Mouse (Mus musculus) left cerebral cortex, adult 9 months (tissue): ENCODE data around the gene Bicdl1.
"Not testable (repeated sequence)": the region's sequence is repeated elsewhere in the genome, so short reads cannot be mapped to it uniquely, and the experiment has no call there.

Experiments used
- DNase-seq, 2 experiments: peaks; one replicate each; pipeline ENCODE4 v3.0.0; 2022; ENCODE audit warnings: low spot score in 2 of 2

Gene Bicdl1

GRCm38 (mm10) chr5:115731001-115731731, at the start of gene Bicdl1:
Bicdl1 (minus strand) TSS chr5:115731621.
- peak in 1 of 2 experiments; percentile 36 for DNase-seq

GRCm38 (mm10) chr5:115776911-115777310, 45.5 kb upstream of the Bicdl1 start:
- DNase-seq = no peak

GRCm38 (mm10) chr5:115775350-115775749, 43.9 kb upstream of the Bicdl1 start:
- no peak for DNase-seq

- no peak for DNase-seq
Observed at GRCm38 (mm10) chr5:115770048-115770447, 38.6 kb upstream of the Bicdl1 start.

GRCm38 (mm10) chr5:115769116-115769515, 37.7 kb upstream of the Bicdl1 start:
- no peak for DNase-seq

GRCm38 (mm10) chr5:115766821-115767220, 35.4 kb upstream of the Bicdl1 start:
- DNase-seq = no peak

- no peak for DNase-seq
Observed at GRCm38 (mm10) chr5:115763981-115764380, 32.6 kb upstream of the Bicdl1 start.

GRCm38 (mm10) chr5:115760903-115761302, 29.5 kb upstream of the Bicdl1 start:
- no peak for DNase-seq

GRCm38 (mm10) chr5:115758431-115759180, 27.2 kb upstream of the Bicdl1 start:
- no peak for DNase-seq

GRCm38 (mm10) chr5:115757516-115757915, 26.1 kb upstream of the Bicdl1 start:
- DNase-seq = no peak

GRCm38 (mm10) chr5:115755501-115755900, 24.1 kb upstream of the Bicdl1 start:
- no peak for DNase-seq

- DNase-seq = no peak
Observed at GRCm38 (mm10) chr5:115754831-115755230, 23.4 kb upstream of the Bicdl1 start.

GRCm38 (mm10) chr5:115752883-115753282, 21.5 kb upstream of the Bicdl1 start:
- DNase-seq = no peak

- DNase-seq = not testable (repeated sequence)
Observed at GRCm38 (mm10) chr5:115751916-115752315, 20.5 kb upstream of the Bicdl1 start.

- DNase-seq = no peak
Observed at GRCm38 (mm10) chr5:115748316-115748715, 16.9 kb upstream of the Bicdl1 start.

- no peak for DNase-seq
Observed at GRCm38 (mm10) chr5:115745319-115745718, 13.9 kb upstream of the Bicdl1 start.

GRCm38 (mm10) chr5:115738032-115738431, 6.6 kb upstream of the Bicdl1 start:
- DNase-seq = no peak

- no peak for DNase-seq
Observed at GRCm38 (mm10) chr5:115734570-115734969, 3.1 kb upstream of the Bicdl1 start.

- DNase-seq = peak in 1 of 2 experiments; percentile 85
Observed at GRCm38 (mm10) chr5:115732849-115733216, 1.4 kb upstream of the Bicdl1 start.

GRCm38 (mm10) chr5:115732176-115732848, 891 bp upstream of the Bicdl1 start:
- DNase-seq = peak; percentile 93 to 96

- no peak for DNase-seq
Observed at GRCm38 (mm10) chr5:115731732-115732175, 333 bp upstream of the Bicdl1 start.

GRCm38 (mm10) chr5:115730314-115730713, 1.1 kb downstream of the Bicdl1 start:
- DNase-seq = no peak
